Mouse (Mus musculus): Measurements from ENCODE around the gene Bbs9.

DNA sequence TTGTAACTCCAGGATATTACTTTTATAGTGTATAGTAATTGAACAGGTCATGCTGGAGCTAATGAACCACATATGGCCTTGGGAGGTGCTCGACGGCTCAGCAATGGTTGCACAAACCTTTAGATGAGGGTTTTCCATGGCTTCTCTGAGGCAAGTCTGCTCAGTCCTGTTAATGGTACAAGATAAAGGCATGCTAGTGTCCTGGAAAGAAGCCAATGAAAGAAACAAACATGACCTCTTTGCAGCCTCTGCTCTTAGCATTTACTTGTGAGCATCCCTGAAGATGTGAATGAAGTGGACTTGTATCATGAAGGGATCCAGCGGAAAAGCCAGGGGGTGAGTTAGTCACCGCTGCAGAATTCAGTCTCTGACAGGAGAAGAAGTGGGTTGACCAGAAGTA, 64.0 kb downstream of the Bbs9 start:
- TF ChIP-seq CTCF (IDR thresholded peaks at IDR 0.05; ENCODE audit: low read depth): no peak
- no peak for TF ChIP-seq EP300 (optimal IDR thresholded peaks at IDR 0.05)
